Mouse (Mus musculus): ENCODE results near the gene Cchcr1. TPM values are rescaled to one million over a fixed set of nuclear protein-coding genes. Genes with fewer than 3 reads are reported as not detected.
"Not testable (repeated sequence)": the region's sequence is repeated elsewhere in the genome, so short reads cannot be mapped to it uniquely, and the experiment has no call there.

Gene Cchcr1
- 10.3 and 19.1 TPM in 2 replicates for polyA plus RNA-seq (2014; fragmentation: Nextera tagmentation; extraction: Ambion mirVana)

DNA sequence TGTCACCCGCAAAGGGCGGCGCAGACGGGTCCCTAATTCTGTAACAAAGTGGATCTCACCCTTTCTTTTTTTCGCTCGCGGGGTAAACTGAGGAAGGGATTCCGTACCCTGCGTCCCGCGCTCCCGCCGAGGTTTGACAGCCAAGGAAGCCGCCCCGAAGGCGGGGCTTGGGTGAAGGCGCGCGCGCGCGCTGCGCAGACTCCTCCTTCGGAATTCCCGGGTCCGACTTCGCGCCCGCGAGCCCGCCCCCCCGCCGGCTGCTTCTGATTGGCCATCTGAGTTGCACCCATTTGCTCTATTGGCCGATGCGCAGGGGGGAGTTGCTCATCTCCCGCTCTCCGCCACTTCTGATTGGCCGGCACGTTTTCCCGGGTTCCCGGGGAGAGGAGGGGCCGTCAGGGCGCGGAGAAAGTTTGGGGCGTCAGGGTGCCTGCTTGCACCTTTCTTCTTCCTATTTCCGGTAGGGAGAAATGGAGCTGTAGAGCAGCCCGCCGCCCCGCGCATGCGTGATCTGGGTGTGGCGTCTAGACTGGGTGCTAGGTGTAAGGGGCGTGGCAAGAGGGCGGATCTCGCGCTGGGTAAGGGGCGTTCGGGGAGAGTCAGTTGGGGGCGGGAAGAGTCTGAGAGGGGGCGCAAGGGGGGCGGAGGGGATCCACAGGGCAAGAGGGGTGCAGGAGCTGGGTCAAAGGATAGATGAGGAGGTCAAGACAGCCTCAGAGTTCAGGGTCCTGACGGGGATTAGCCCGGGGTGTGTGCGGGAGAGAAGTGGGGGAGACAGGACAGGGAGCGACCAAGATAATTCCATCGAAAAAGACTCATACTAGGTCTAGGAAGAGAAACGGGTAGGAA is at the start of gene Cchcr1, which contains the start of gene Tcf19:
Gene Cchcr1 (plus strand): TSS at position 449 of the 849 bp plus-strand sequence.
Gene Tcf19 (minus strand): TSS at position 173 of the 849 bp plus-strand sequence.
- Histone ChIP-seq H3K4me1 (ENCODE audit: control insufficient read depth, insufficient read depth, low read length) (peaks cover 14% of the 10 kb centered on the region), H3K9me3 (ENCODE audit: control insufficient read depth, low read length) (no peaks in the 10 kb centered on the region), H3K4me2 (replicated peaks; ENCODE audit: low read depth, low read length) (peak within 1 kb of the TSS; percentile 90), H3K27me3 (ENCODE audit: control insufficient read depth, insufficient read depth, low read length) (no peaks in the 10 kb centered on the region), H3K4me3 (ENCODE audit: low read length) (peak within 1 kb of the TSS; percentile 64), H3K9ac (ENCODE audit: low read depth, low read length) (peak within 1 kb of the TSS; percentile 66), H3K27ac (ENCODE audit: low read depth, low read length) (peak within 1 kb of the TSS; percentile 59; the same call in 1 of the 2 replicates), H3K36me3 (ENCODE audit: control insufficient read depth, insufficient read depth, low read length) (peaks cover 19% of the 10 kb centered on the region)
- under 1% methylated on average over 66 of the region's 67 CpGs for WGBS
- ATAC-seq (ENCODE audit: low FRiP score, low TSS enrichment): peak; percentile 95

DNA sequence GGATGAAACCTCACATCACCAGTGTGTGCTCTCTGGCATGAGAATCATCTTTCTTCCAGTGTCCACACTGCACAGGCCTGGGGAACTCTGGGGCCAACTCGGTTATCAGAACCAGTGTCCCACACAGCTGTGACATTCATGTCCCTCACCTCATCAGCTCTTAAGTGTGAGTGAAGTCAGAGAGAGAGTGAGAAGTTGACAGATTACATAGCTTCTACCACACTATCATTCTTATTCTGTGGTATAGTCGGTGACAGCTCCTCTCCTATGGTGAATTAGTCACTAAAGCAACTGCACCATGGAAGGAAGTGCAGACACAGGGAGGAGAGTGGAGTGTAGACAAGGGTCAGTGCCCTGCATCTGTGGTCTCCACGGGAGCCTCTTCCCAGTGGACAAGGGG is 48.0 kb upstream of the Cchcr1 start:
- ATAC-seq (ENCODE audit: low FRiP score, low TSS enrichment); H3K9me3 ChIP-seq (ENCODE audit: control insufficient read depth, low read length): not testable (repeated sequence)
- 61% methylated on average over 3 of the region's 3 CpGs for WGBS

DNA sequence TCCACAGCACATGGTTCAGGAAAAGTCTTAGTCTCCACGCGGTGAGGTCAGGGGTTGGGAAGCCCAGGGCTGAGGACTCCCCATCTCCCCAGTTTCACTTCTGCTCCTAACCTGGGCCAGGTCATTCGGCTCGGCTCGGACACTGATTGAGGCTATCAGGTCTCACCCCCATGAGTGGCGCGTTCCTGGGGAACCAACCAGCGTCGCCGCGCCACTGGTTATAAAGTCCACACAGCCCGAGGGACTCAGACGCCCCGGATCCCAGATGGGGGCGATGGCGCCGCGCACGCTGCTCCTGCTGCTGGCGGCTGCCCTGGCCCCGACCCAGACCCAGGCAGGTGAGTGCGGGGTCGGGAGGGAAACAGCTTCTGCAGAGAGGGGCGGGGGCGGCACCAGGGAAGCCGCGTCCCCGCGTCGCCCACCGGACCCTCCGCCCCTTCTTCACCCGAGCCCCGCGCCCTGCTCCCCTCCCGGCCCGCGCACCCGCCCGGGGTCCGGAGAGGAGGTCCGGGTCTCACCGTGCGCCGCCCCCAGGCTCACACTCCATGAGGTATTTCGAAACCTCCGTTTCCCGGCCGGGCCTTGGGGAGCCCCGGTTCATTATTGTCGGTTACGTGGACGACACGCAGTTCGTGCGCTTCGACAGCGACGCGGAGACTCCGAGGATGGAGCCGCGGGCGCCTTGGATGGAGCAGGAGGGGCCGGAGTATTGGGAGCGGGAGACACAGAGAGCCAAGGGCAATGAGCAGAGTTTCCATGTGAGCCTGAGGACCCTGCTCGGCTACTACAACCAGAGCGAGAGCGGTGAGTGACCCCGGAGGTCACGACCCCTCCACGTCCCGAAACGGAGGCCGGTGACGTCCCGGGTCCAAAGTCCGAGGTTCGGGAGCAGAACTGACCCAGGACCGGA is 46.8 kb upstream of the Cchcr1 start, which contains the start of gene H2-Q10:
Gene H2-Q10 (plus strand): TSS at position 248 of the 910 bp plus-strand sequence.
- H3K4me1 ChIP-seq (ENCODE audit: control insufficient read depth, insufficient read depth, low read length): 0 out of 2 replicates have a peak, but pooled peaks cover 4% of the 10 kb centered on the region
- H3K4me2 ChIP-seq (replicated peaks; ENCODE audit: low read depth, low read length): peak within 1 kb of the TSS; percentile 84
- WGBS: 1% methylated on average over 76 of the region's 80 CpGs
- peaks cover 25% of the 10 kb centered on the region for H3K27me3 ChIP-seq (ENCODE audit: control insufficient read depth, insufficient read depth, low read length)
- no peaks in the 10 kb centered on the region for H3K9me3 ChIP-seq (ENCODE audit: control insufficient read depth, low read length)
- peak within 1 kb of the TSS; percentile 37; the same call in 1 of the 2 replicates for H3K9ac ChIP-seq (ENCODE audit: low read depth, low read length)
- no peak within 1 kb of the TSS for H3K27ac ChIP-seq (ENCODE audit: low read depth, low read length)
- peak; percentile 71 for ATAC-seq (ENCODE audit: low FRiP score, low TSS enrichment)
- H3K36me3 ChIP-seq (ENCODE audit: control insufficient read depth, insufficient read depth, low read length): no peaks in the 10 kb centered on the region
- peak within 1 kb of the TSS; percentile 40 for H3K4me3 ChIP-seq (ENCODE audit: low read length)

More for the DNA sequence above, 48.0 kb upstream of the Cchcr1 start:
- not testable (repeated sequence) for H3K4me3 ChIP-seq (ENCODE audit: low read length); H3K4me2 ChIP-seq (replicated peaks; ENCODE audit: low read depth, low read length); H3K27ac ChIP-seq (ENCODE audit: low read depth, low read length); H3K36me3 ChIP-seq (ENCODE audit: control insufficient read depth, insufficient read depth, low read length); H3K9ac ChIP-seq (ENCODE audit: low read depth, low read length); H3K4me1 ChIP-seq (ENCODE audit: control insufficient read depth, insufficient read depth, low read length)
- H3K27me3 ChIP-seq (ENCODE audit: control insufficient read depth, insufficient read depth, low read length): peaks cover 25% of the 10 kb centered on the region

GRCm38 (mm10) chr17:35484066-35484465 is 32.8 kb upstream of the Cchcr1 start:
- H3K27ac ChIP-seq (ENCODE audit: low read depth, low read length): no peak overlapping the region
- ATAC-seq (ENCODE audit: low FRiP score, low TSS enrichment): peak; percentile 12; the same call in 1 of the 2 replicates
- WGBS: 2% methylated on average over 9 of the region's 9 CpGs

DNA sequence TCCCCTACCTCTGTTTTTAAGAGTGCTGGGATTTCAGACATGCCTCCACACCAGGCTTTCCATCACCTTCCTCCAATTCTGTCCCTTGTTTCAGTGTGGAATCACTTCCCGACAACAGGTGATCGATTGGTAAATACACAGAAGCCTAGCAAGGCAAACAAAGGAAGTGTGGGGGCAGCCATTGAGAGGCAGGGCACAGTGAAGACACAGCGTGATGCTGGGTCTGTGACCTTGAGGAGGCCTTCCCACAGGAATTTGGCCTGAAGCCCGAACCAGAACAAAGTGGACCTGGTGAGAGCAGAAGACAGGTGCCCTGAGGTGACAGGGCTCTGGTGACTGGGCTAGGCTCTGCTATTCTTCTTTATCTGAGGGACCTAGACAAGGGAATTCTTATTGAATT is 31.2 kb upstream of the Cchcr1 start:
- Histone ChIP-seq H3K9ac (ENCODE audit: low read depth, low read length) (no peak overlapping the region), H3K36me3 (ENCODE audit: control insufficient read depth, insufficient read depth, low read length) (no peaks in the 10 kb centered on the region), H3K4me2 (replicated peaks; ENCODE audit: low read depth, low read length) (no peak overlapping the region), H3K4me3 (ENCODE audit: low read length) (no peak overlapping the region), H3K4me1 (ENCODE audit: control insufficient read depth, insufficient read depth, low read length) (no peaks in the 10 kb centered on the region), H3K27ac (ENCODE audit: low read depth, low read length) (no peak overlapping the region), H3K27me3 (ENCODE audit: control insufficient read depth, insufficient read depth, low read length) (no peaks in the 10 kb centered on the region), H3K9me3 (ENCODE audit: control insufficient read depth, low read length) (no peaks in the 10 kb centered on the region)
- WGBS: 43% methylated on average over 4 of the region's 4 CpGs
- ATAC-seq (ENCODE audit: low FRiP score, low TSS enrichment): no peak

More at GRCm38 (mm10) chr17:35484066-35484465, 32.8 kb upstream of the Cchcr1 start:
- no peaks in the 10 kb centered on the region for H3K9me3 ChIP-seq (ENCODE audit: control insufficient read depth, low read length)
- H3K4me3 ChIP-seq (ENCODE audit: low read length): no peak overlapping the region
- H3K4me1 ChIP-seq (ENCODE audit: control insufficient read depth, insufficient read depth, low read length): no peaks in the 10 kb centered on the region
- no peak overlapping the region for H3K4me2 ChIP-seq (replicated peaks; ENCODE audit: low read depth, low read length)
- no peaks in the 10 kb centered on the region for H3K27me3 ChIP-seq (ENCODE audit: control insufficient read depth, insufficient read depth, low read length)
- no peaks in the 10 kb centered on the region for H3K36me3 ChIP-seq (ENCODE audit: control insufficient read depth, insufficient read depth, low read length)
- H3K9ac ChIP-seq (ENCODE audit: low read depth, low read length): no peak overlapping the region

DNA sequence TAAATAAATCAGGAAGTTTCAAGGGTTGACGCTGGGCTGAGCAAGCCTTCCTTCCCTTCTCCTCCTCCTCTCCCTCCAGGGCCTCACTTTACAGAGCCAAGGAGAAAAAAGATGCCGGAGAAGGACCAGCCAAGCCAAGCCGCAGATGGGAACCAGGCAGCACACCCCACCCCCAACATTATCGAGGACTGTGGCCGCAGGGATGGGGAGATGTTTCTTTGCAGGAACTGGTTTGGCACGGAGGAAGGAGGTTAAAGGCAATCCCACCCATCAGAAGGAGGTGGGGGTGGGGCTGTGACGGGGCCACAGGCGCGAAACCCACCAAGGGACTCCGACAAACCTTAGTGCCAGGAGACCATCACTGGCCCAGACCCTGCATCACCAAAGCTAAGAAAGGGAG is 30.2 kb upstream of the Cchcr1 start:
- 54% methylated on average over 10 of the region's 10 CpGs for WGBS
- no peaks in the 10 kb centered on the region for H3K9me3 ChIP-seq (ENCODE audit: control insufficient read depth, low read length)
- no peaks in the 10 kb centered on the region for H3K4me1 ChIP-seq (ENCODE audit: control insufficient read depth, insufficient read depth, low read length)
- no peaks in the 10 kb centered on the region for H3K36me3 ChIP-seq (ENCODE audit: control insufficient read depth, insufficient read depth, low read length)
- no peak overlapping the region for H3K4me3 ChIP-seq (ENCODE audit: low read length)
- H3K9ac ChIP-seq (ENCODE audit: low read depth, low read length): no peak overlapping the region
- no peak for ATAC-seq (ENCODE audit: low FRiP score, low TSS enrichment)
- H3K4me2 ChIP-seq (replicated peaks; ENCODE audit: low read depth, low read length): no peak overlapping the region
- H3K27me3 ChIP-seq (ENCODE audit: control insufficient read depth, insufficient read depth, low read length): no peaks in the 10 kb centered on the region
- H3K27ac ChIP-seq (ENCODE audit: low read depth, low read length): no peak overlapping the region

DNA sequence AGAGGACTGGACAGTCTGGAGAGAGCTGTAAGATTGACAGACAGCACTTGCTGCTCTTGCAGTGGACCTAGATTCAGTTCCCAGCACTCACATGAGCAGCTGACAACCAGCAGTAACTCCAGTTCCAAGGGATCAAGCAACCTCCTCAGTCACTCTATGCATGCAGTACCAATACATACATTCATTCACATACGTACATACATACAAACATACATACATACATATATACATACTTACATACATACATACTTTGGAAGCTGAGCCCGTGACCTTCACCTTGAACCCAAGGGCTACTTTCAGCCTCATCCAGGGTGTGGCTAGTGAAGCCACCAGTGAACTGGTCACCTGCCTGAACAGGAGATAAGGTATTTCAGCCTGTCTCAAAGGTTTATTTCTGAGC is 28.9 kb upstream of the Cchcr1 start:
- H3K9me3 ChIP-seq (ENCODE audit: control insufficient read depth, low read length): no peaks in the 10 kb centered on the region
- no peak for ATAC-seq (ENCODE audit: low FRiP score, low TSS enrichment)
- H3K36me3 ChIP-seq (ENCODE audit: control insufficient read depth, insufficient read depth, low read length): no peaks in the 10 kb centered on the region
- no peak overlapping the region for H3K4me3 ChIP-seq (ENCODE audit: low read length)
- 95% methylated on average over 2 of the region's 2 CpGs for WGBS
- H3K9ac ChIP-seq (ENCODE audit: low read depth, low read length): no peak overlapping the region
- H3K4me1 ChIP-seq (ENCODE audit: control insufficient read depth, insufficient read depth, low read length): no peaks in the 10 kb centered on the region
- no peak overlapping the region for H3K4me2 ChIP-seq (replicated peaks; ENCODE audit: low read depth, low read length)
- no peaks in the 10 kb centered on the region for H3K27me3 ChIP-seq (ENCODE audit: control insufficient read depth, insufficient read depth, low read length)
- no peak overlapping the region for H3K27ac ChIP-seq (ENCODE audit: low read depth, low read length)

GRCm38 (mm10) chr17:35490320-35490719 is 26.6 kb upstream of the Cchcr1 start:
- Histone ChIP-seq H3K36me3 (ENCODE audit: control insufficient read depth, insufficient read depth, low read length) (no peaks in the 10 kb centered on the region), H3K9me3 (ENCODE audit: control insufficient read depth, low read length) (no peaks in the 10 kb centered on the region), H3K9ac (ENCODE audit: low read depth, low read length) (no peak overlapping the region), H3K27ac (ENCODE audit: low read depth, low read length) (no peak overlapping the region), H3K4me2 (replicated peaks; ENCODE audit: low read depth, low read length) (no peak overlapping the region), H3K4me1 (ENCODE audit: control insufficient read depth, insufficient read depth, low read length) (no peaks in the 10 kb centered on the region), H3K27me3 (ENCODE audit: control insufficient read depth, insufficient read depth, low read length) (no peaks in the 10 kb centered on the region), H3K4me3 (ENCODE audit: low read length) (no peak overlapping the region)
- ATAC-seq (ENCODE audit: low FRiP score, low TSS enrichment): no peak
- 62% methylated on average over 5 of the region's 5 CpGs for WGBS
